Mouse (Mus musculus) left cerebral cortex, adult 2 months (tissue): ENCODE measurements around the gene Sytl1. TPM values are rescaled to one million over a fixed set of nuclear protein-coding genes. Genes with fewer than 3 reads are reported as not detected.
A peak's percentile ranks its signal among the peaks of the same experiment; 100 is the strongest.

Experiments used
- DNase-seq, 2 experiments: peaks; one replicate each; pipeline ENCODE4 v3.0.0; 2021 to 2022; ENCODE audit warnings: low spot score in 2 of 2, mixed read lengths in 1 of 2; ENCODE audit errors: extremely low spot score in 1 of 2
- H3K27ac ChIP-seq: fragments of 200-600 bp; 2 replicates; pipeline ENCODE4 v1.8.1; 2022
- H3K4me3 ChIP-seq: fragments of 200-600 bp; 2 replicates; pipeline ENCODE4 v1.8.1; 2022
- CTCF ChIP-seq: fragments of 200-600 bp; IDR thresholded peaks from 2 replicates; pipeline ENCODE4 v1.8.1; 2022; ENCODE audit warnings: antibody characterized with exemption, mild to moderate bottlenecking, moderate library complexity
- intact Hi-C: fragments of 180-260 bp; cut with DNase I; formaldehyde crosslinking; loops from one replicate; pipeline ENCODE4 v1.15.1; 2025
- total RNA-seq, 2 experiments: library from RNA; stranded (reverse); gene quantifications; 2 replicates each; pipeline ENCODE4 v1.2.3; 2021

Sytl1 gene
- total RNA-seq, 2 experiments from 2014 or later, result 3.0 TPM

DNA sequence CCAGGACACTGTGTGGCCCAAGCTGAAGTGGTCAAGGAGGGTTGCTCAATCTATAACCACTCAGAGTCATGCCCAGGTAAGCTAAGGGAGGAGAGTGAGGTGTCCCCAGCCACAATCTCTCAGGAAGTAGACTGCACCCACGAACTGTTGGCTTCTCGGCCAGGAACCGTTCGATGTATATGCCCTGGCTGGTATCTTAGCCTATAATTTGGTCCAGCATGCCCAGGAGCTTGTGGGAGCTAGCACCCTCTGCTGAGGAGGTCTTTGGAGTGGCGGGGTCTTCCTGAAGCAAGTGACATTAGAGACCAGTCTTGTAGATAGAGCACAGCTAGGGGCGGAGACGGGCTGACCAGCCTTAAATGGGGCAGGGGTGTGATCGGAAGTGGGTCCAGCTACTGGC, 41.2 kb downstream of the Sytl1 start:
- no peak overlapping the region for H3K27ac ChIP-seq
- no peak for TF ChIP-seq CTCF
- no peak for DNase-seq
- intact Hi-C loops, result no loop called here
- no peak overlapping the region for H3K4me3 ChIP-seq

DNA sequence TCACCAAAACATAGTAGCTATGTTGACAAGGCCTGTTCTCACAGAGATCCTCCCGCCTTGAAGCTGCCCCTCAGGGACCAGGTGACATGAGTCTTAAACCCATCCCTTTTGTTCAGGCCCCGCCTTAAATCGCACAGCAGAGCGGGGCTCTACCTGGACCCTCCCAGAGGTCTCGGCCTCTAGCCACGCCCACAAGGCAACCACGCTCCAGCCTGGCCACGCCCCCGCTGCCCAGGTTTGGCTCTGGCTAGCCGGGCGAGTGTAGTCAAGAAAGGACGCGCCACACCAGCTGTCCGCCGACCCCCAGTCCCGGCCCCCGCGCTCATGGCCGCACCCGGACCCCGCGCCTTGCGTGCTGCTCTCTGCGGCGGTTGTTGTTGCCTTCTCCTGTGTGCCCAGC, 42.3 kb downstream of the Sytl1 start:
- intact Hi-C loops, result no loop called here
- no peak for TF ChIP-seq CTCF
- no peak for DNase-seq
- H3K4me3 ChIP-seq, result no peak overlapping the region
- H3K27ac ChIP-seq, result no peak overlapping the region

DNA sequence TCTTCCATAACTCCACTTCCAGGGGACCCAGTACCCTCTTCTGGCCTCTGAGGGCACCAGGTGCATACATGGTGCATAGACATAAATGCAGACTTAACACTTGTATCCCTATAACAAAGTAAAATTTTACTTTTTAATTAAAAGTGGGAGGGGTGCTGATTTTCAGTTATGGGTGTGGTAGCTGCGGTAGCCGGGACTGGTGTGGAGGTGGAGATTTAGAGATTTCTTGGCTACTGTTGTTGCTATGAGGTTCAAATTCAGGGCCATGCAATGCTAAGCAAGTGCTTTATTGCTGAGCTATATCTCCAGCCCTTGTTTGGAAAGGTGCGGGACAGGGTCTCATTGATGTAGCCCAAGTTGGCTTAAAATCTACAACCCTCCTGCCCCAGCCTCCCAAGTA, 44.2 kb downstream of the Sytl1 start:
- intact Hi-C loops, result no loop called here
- no peak overlapping the region for H3K4me3 ChIP-seq
- TF ChIP-seq CTCF, result no peak
- DNase-seq, result no peak
- H3K27ac ChIP-seq, result no peak overlapping the region

DNA sequence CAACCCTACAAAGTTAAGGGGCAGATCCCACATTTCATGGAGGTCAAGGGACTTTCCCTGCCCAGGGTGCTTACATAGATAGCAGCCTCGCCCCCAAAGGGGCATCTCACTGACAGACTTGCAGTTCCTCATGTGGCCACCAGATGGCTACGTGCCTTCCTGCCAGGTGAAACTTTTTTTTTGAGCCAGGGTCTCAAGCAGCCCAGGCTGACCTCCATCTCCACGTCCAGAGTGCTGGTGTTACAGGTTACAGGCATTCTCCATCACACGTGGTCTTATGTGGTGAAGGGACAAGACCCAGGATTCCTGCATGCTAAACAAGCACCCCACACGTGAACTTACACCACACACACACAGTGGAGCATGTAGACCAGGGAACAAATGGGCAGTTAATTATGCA, 45.3 kb downstream of the Sytl1 start:
- peak; percentile 89 for TF ChIP-seq CTCF
- H3K27ac ChIP-seq, result no peak overlapping the region
- no peak overlapping the region for H3K4me3 ChIP-seq
- intact Hi-C loops, result no loop called here
- DNase-seq, result peak in 1 of 2 experiments; percentile 59

DNA sequence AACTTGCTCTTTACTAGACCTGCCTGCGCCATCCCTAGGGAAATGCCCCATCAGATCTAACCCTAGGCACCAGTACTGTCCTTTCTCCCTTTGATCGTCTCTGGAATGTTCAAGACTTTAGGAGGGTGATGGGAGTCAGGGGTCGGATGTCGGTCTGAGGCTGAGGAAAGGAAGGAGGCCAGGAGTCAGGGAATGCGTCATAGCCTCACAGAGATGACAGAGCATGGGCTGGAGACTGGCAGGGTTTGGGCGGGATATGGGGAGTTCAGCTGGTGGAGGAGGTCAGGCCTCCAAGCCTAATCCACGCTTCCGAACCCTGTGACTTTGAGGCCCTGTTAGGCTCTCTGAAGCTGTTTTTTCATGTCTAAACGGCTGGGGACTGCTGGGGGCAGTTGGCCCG, 49.3 kb downstream of the Sytl1 start:
- no peak for DNase-seq
- no peak for TF ChIP-seq CTCF
- Histone ChIP-seq H3K27ac (peak overlapping the region; percentile 21), H3K4me3 (peak overlapping the region; percentile 83; the same call in 1 of the 2 replicates)
- intact Hi-C loops, result loop anchor here (2.0 to 5.0 kb wide), 3 partner anchors 85 to 276 kb away; partner anchors contain the start of gene Ahdc1

DNA sequence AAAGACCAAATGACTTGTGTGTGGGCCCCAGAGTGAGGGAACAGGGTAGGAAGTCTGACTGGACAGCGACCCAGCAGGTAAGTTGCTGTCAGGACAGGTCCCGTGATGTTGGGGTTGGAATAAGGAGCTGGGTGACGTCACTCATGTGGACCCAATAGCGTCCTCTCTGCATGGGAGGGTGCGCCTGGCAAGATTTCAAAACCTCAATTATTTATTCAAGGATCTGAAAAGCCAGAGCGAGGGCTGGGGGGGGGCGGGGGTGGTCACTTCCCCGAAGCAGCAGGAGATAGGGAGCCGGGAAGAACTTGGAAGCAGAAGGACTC, 49.7 kb downstream of the Sytl1 start:
- no peak; the same call in 1 of the 2 replicates for TF ChIP-seq CTCF
- Histone ChIP-seq H3K27ac (peak overlapping the region; percentile 73), H3K4me3 (peak overlapping the region; percentile 83)
- intact Hi-C loops, result loop anchor here (2.0 to 5.0 kb wide), 3 partner anchors 86 to 276 kb away; partner anchors contain the start of gene Ahdc1
- DNase-seq, result no peak

DNA sequence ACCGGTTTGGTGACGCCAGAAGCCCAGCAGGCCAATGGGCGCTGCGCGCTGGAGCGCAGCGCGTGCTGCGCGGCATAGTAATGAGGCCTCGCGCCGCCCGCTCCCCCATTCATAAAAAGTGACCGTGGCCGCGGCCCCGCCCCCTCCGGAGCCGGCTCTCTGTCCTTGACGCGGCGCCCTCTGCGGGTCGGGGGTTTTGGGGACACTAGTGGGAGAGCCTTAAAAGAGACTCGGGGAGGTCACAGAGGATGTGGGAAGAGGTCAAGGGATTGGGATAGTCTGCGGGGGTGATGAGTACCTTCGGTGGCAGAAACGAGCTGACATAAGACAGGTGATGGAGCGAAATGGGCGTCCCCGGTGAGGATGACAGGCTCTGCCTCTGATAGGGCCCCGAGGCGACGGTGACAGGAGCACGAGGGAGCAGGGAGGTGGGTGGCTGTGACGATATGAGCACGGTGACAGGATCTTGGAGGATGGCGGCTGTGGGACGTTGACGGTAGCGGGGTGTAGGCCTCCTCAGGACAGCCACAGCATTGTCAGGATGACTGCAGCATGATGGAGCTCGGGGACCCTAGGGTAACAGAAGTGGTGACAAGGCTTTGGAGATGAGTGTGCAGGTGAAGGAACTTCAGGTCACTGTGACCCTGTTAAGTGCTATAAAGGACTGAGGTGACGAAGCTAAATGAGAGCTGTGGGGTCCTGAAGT, 50.2 kb downstream of the Sytl1 start:
- Histone ChIP-seq H3K4me3 (peak overlapping the region; percentile 83), H3K27ac (peak overlapping the region; percentile 86)
- TF ChIP-seq CTCF, result peak; percentile 36
- DNase-seq, result peak; percentile 83 to 87
- intact Hi-C loops, result loop anchor here (2.0 to 5.0 kb wide), 3 partner anchors 86 to 275 kb away; partner anchors contain the start of gene Ahdc1

DNA sequence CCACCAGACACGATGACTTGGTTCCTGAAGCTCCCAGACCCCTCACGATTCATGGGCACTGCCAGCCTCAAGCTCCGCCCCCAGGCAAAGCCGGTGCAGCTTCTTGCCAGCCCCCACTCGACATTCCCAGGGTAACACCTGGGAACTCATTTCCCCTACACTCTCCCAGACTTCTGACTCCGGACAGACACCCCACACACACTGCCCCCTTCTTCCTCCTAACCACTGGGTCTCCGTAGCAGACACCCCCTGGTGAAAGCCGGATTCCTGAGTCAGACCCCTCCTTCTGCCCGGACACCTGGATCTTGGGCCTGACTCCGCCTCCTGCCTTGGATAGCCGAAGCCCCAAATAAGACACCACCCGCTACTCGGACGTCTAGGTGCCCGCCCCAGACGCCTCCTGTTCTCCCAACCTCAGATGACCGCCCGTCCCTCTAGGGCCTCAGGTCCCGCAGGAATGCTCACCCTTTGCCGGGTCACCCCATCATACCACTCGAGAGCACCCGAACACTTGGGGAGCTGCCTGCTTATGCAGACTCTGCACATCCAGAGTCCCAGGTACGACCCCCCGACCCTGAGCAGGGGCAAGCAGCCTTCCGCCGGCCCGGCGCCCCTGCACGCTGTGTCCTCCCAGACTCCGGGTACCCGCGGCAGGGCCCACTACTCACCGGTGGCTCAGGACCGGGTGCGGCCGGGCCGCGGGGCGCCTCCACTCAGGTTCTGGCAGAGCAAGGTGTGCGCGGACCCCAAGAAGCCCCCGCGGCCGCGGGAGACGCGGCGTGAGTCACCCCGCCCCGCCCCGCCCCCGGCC, 51.0 kb downstream of the Sytl1 start, which contains the start of the genes Cd164l2 and Gpr3:
Gene Cd164l2, plus strand, starts transcription at position 381 of the 811 bp plus-strand sequence.
Gene Gpr3, minus strand, starts transcription at position 786 of the 811 bp plus-strand sequence.
- peak within 1 kb of the TSS; percentile 83 for H3K4me3 ChIP-seq
- H3K27ac ChIP-seq, result peak within 1 kb of the TSS; percentile 86
- intact Hi-C loops, result loop anchor here (2.0 to 5.0 kb wide), 3 partner anchors 87 to 275 kb away; partner anchors contain the start of gene Ahdc1
- TF ChIP-seq CTCF, result no peak
- peak; percentile 50 to 52 for DNase-seq

DNA sequence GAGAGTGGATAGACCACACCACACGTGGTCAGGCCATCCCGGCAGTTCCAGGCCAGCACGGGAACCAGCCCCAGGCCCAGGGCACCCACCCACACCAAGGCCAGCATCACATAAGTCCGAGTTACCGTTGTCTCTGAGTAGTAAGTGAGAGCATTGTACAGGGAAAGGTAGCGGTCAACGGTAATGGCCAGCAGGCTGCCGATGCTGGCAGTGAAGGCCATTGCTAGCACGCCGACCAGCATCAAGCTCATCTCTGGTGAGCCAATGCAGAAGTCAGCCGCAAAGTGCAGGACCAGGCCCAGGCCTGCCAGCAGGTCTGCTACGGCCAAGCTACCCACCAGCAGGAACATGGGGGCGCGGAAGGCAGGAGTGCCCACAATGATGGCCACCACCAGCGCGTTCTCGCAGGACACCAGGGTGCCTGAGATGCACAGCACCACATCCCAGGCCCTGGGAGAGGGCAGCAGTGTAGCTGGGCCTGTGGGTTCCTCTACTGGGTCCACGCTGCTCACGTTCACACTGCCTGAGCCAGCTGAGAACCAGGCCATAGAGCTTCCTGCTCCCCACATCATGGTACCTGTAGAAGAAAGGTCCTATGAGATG, 52.0 kb downstream of the Sytl1 start:
- TF ChIP-seq CTCF, result no peak
- Histone ChIP-seq H3K27ac (no peak overlapping the region), H3K4me3 (no peak overlapping the region)
- intact Hi-C loops, result loop anchor here (5.0 kb wide), 1 partner anchor 274 kb away; no protein-coding TSS in a partner anchor
- no peak for DNase-seq

DNA sequence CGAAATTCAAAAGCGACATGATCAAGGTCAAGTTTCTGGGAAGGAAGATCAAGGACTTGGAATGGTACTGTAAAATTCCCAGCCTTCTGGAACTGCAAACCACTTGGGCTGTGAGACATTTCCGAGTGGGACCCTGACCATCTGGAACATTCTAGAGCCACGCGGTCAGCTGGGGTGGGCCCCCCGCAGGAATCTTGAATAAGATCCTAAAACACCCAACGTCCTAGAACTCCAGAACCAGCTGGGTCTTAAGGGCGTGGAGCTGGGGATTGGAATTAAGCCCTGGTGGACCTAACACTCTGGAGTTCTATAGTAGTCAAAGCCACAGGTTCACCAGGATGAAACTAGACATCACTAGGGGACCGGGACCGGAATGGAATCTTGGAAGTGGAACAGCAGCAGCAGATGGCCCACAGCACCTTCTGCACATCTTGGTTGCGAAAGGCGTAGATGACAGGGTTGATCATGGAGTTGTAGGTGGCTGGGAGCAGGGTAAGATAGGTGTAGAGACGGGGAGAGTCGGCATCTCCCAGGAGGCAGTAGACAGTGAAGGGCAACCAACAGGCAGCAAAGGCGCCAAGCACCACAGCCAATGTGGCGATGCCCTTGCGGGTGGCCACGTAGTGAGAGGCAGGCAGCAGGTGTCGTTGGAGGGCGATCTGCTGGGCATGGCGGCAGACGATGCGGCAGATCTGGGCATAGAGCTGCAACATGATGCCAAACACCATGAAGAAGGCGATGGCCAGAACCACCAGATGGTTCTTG, 52.7 kb downstream of the Sytl1 start:
- Histone ChIP-seq H3K4me3 (no peak overlapping the region), H3K27ac (no peak overlapping the region)
- DNase-seq, result no peak
- no peak for TF ChIP-seq CTCF
- intact Hi-C loops, result loop anchor here (5.0 kb wide), 1 partner anchor 273 kb away; no protein-coding TSS in a partner anchor

DNA sequence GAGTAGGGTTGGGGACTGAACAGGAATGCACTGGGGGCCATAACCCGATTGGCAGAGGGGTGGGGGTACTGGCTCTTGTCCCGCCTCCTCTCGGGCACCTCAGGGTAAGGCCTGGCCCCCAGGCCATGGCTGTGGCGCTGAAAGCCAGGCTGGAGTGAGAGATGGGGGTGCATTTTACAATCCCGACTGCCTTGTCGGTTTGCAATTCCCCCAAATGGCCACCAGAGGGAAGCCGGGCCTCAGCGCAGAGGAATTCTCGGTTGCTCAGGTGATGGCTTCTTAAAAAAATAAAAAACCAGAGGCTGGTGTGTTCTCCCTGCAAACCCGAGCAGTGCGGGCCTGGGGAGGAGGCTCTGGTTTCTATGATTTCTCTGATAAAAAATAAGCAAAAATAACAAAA, 53.5 kb downstream of the Sytl1 start:
- DNase-seq, result peak; percentile 59 to 66
- no peak overlapping the region for H3K27ac ChIP-seq
- peak; percentile 90 for TF ChIP-seq CTCF
- H3K4me3 ChIP-seq, result no peak overlapping the region
- intact Hi-C loops, result no loop called here
